Mouse (Mus musculus) embryonic facial prominence, embryonic 10.5 days (tissue): ENCODE measurements around the gene Acaca. TPM values are rescaled to one million over a fixed set of nuclear protein-coding genes. Genes with fewer than 3 reads are reported as not detected.

Experiments
- DNase-seq: peaks from one replicate; pipeline ENCODE4 v3.0.0-alpha.2; 2017; ENCODE audit warnings: low spot score
- H3K27ac ChIP-seq: fragments of 300-500 bp; sonication (generic); replicated peaks from 2 replicates; pipeline ENCODE4 v1.5.1; 2016; ENCODE audit warnings: mild to moderate bottlenecking
- H3K27me3 ChIP-seq: fragments of 300-500 bp; sonication (generic); replicated peaks from 2 replicates; pipeline ENCODE4 v1.6.1; 2016; ENCODE audit warnings: low read depth, mild to moderate bottlenecking; ENCODE audit not compliant: poor library complexity, severe bottlenecking
- H3K36me3 ChIP-seq: fragments of 300-500 bp; sonication (generic); replicated peaks from 2 replicates; pipeline ENCODE4 v1.6.1; 2016; ENCODE audit warnings: mild to moderate bottlenecking, moderate library complexity
- H3K4me1 ChIP-seq: fragments of 300-500 bp; sonication (generic); 2 replicates; pipeline ENCODE4 v1.6.1; 2016
- H3K4me3 ChIP-seq: fragments of 300-500 bp; sonication (generic); 2 replicates; pipeline ENCODE4 v1.5.1; 2016; ENCODE audit warnings: mild to moderate bottlenecking, moderate library complexity
- H3K9me3 ChIP-seq: fragments of 300-500 bp; sonication (generic); 2 replicates; pipeline ENCODE4 v1.6.1; 2016; ENCODE audit warnings: mild to moderate bottlenecking
- WGBS: fragments of 180-500 bp; shearing (Covaris S2); methylation state at CpG from one replicate; pipeline ENCODE4 v1.1.7; 2016; 5-methylcytosine and 5-hydroxymethylcytosine counted together
- polyA plus RNA-seq: library from polyadenylated mRNA; unstranded; fragments of >200 nt; fragmentation: Nextera tagmentation; extraction: Ambion mirVana; gene quantifications from 2 replicates; pipeline ENCODE4 v1.2.1, GENCODE M21; 2016

The Acaca gene
- polyA plus RNA-seq, 1 experiment from 2014 or later, result 21.7 TPM

GRCm38 (mm10) chr11:84429581-84429980 is 300.1 kb downstream of the Acaca start:
- Histone ChIP-seq H3K36me3 (0 out of 2 replicates have a peak, but pooled peaks cover 3% of the 10 kb centered on the region), H3K4me1 (peaks cover 16% of the 10 kb centered on the region), H3K4me3 (no peak overlapping the region), H3K9me3 (no peaks in the 10 kb centered on the region), H3K27me3 (no peaks in the 10 kb centered on the region), H3K27ac (no peak overlapping the region)
- WGBS, result 43% methylated on average over 1 of the region's 1 CpGs
- peak; percentile 49 for DNase-seq

- Histone ChIP-seq H3K27me3 (no peaks in the 10 kb centered on the region), H3K36me3 (0 out of 2 replicates have a peak, but pooled peaks cover 3% of the 10 kb centered on the region), H3K4me3 (no peak overlapping the region), H3K27ac (no peak overlapping the region), H3K4me1 (peaks cover 12% of the 10 kb centered on the region), H3K9me3 (no peaks in the 10 kb centered on the region)
- no peak for DNase-seq
- WGBS, result 91% methylated on average over 4 of the region's 4 CpGs
These were observed 300.9 kb downstream of the Acaca start for GRCm38 (mm10) chr11:84430336-84430735.

GRCm38 (mm10) chr11:84434879-84435278 is 305.4 kb downstream of the Acaca start:
- Histone ChIP-seq H3K27ac (no peak overlapping the region), H3K9me3 (no peaks in the 10 kb centered on the region), H3K4me3 (no peak overlapping the region), H3K27me3 (no peaks in the 10 kb centered on the region), H3K36me3 (0 out of 2 replicates have a peak, but pooled peaks cover 13% of the 10 kb centered on the region), H3K4me1 (peaks cover 3% of the 10 kb centered on the region; the same call in 1 of the 2 replicates)
- DNase-seq, result no peak
- 74% methylated on average over 6 of the region's 6 CpGs for WGBS

GRCm38 (mm10) chr11:84440402-84440801 is 310.9 kb downstream of the Acaca start:
- DNase-seq, result no peak
- Histone ChIP-seq H3K4me1 (no peaks in the 10 kb centered on the region), H3K36me3 (peaks cover 34% of the 10 kb centered on the region), H3K4me3 (no peak overlapping the region), H3K27me3 (no peaks in the 10 kb centered on the region), H3K9me3 (no peaks in the 10 kb centered on the region), H3K27ac (no peak overlapping the region)
- WGBS, result 93% methylated on average over 3 of the region's 3 CpGs

GRCm38 (mm10) chr11:84442554-84443331 is 313.3 kb downstream of the Acaca start:
- Histone ChIP-seq H3K4me3 (no peak overlapping the region), H3K36me3 (peaks cover 29% of the 10 kb centered on the region), H3K27ac (no peak overlapping the region), H3K9me3 (no peaks in the 10 kb centered on the region), H3K27me3 (no peaks in the 10 kb centered on the region), H3K4me1 (no peaks in the 10 kb centered on the region)
- DNase-seq, result no peak
- WGBS, result 88% methylated on average over 4 of the region's 4 CpGs

Other genes with a start within 250 kb of the Acaca start
- gene Ddx52, start 187.6 kb upstream of the Acaca start, polyA plus RNA-seq, result 45.0 and 46.2 TPM in 2 replicates
- 7.5 and 7.8 TPM in 2 replicates for gene Synrg, start 165.2 kb upstream of the Acaca start, polyA plus RNA-seq
- 7.3 and 9.4 TPM in 2 replicates for gene Dusp14, start 60.4 kb upstream of the Acaca start, polyA plus RNA-seq
- gene Tada2a, start 72 bp upstream of the Acaca start, polyA plus RNA-seq, result 41.3 TPM in 2 replicates
- not detected in 2 replicates for gene Gm11437, start 37.8 kb downstream of the Acaca start, polyA plus RNA-seq